Mouse (Mus musculus) intestine, postnatal 0 days (tissue): ENCODE data around the gene Ptgs1. TPM values are rescaled to one million over a fixed set of nuclear protein-coding genes. Genes with fewer than 3 reads are reported as not detected.

Experiments
- ATAC-seq: fragments of 200-750 bp; cut with Nextera tagmentation; 2 replicates; pipeline ENCODE4 v1.8.0; 2017; ENCODE audit warnings: mild to moderate bottlenecking, moderate TSS enrichment, moderate library complexity
- H3K27ac ChIP-seq: fragments of 300-500 bp; sonication (generic); 2 replicates; pipeline ENCODE4 v1.5.1; 2014; ENCODE audit warnings: mild to moderate bottlenecking, low read depth, low read length, moderate library complexity
- H3K27me3 ChIP-seq: fragments of 300-500 bp; sonication (generic); replicated peaks from 2 replicates; pipeline ENCODE4 v1.6.1; 2014; ENCODE audit warnings: low read length, mixed read lengths; ENCODE audit not compliant: control insufficient read depth, insufficient read depth
- H3K36me3 ChIP-seq: fragments of 300-500 bp; sonication (generic); 2 replicates; pipeline ENCODE4 v1.6.1; 2014; ENCODE audit warnings: mild to moderate bottlenecking, moderate library complexity; ENCODE audit not compliant: control insufficient read depth, insufficient read depth
- H3K4me1 ChIP-seq: fragments of 300-500 bp; sonication (generic); replicated peaks from 2 replicates; pipeline ENCODE4 v1.6.1; 2014; ENCODE audit warnings: antibody characterized with exemption, low read length, mixed read lengths; ENCODE audit not compliant: control insufficient read depth, insufficient read depth
- H3K4me2 ChIP-seq: fragments of 300-500 bp; sonication (generic); replicated peaks from 2 replicates; pipeline ENCODE4 v1.6.1; 2014; ENCODE audit warnings: low read depth, mild to moderate bottlenecking, moderate library complexity
- H3K4me3 ChIP-seq: fragments of 300-500 bp; sonication (generic); 2 replicates; pipeline ENCODE4 v1.5.1; 2014; ENCODE audit warnings: low read depth, low read length
- H3K9ac ChIP-seq: fragments of 300-500 bp; sonication (generic); 2 replicates; pipeline ENCODE4 v1.6.1; 2014; ENCODE audit warnings: mild to moderate bottlenecking, low read depth, low read length
- H3K9me3 ChIP-seq: fragments of 300-500 bp; sonication (generic); 2 replicates; pipeline ENCODE4 v1.6.1; 2016; ENCODE audit warnings: mixed run types; ENCODE audit not compliant: control insufficient read depth
- CTCF ChIP-seq: sonication (generic); IDR thresholded peaks from 2 replicates; pipeline ENCODE4 v1.5.1; 2016; ENCODE audit warnings: low read depth, mild to moderate bottlenecking, control low read depth, antibody characterized with exemption, moderate library complexity
- WGBS: fragments of 180-500 bp; shearing (Covaris S2); extraction: QIAGEN DNeasy Blood & Tissue Kit; methylation state at CpG from one replicate; pipeline ENCODE4 v1.1.7; 2014; 5-methylcytosine and 5-hydroxymethylcytosine counted together
- polyA plus RNA-seq: library from polyadenylated mRNA; unstranded; fragments of >200 nt; fragmentation: Nextera tagmentation; extraction: Ambion mirVana; gene quantifications from 2 replicates; pipeline ENCODE4 v1.2.1, GENCODE M21; 2015

Ptgs1 gene
- polyA plus RNA-seq, 1 experiment from 2014 or later: 29.5 TPM

DNA sequence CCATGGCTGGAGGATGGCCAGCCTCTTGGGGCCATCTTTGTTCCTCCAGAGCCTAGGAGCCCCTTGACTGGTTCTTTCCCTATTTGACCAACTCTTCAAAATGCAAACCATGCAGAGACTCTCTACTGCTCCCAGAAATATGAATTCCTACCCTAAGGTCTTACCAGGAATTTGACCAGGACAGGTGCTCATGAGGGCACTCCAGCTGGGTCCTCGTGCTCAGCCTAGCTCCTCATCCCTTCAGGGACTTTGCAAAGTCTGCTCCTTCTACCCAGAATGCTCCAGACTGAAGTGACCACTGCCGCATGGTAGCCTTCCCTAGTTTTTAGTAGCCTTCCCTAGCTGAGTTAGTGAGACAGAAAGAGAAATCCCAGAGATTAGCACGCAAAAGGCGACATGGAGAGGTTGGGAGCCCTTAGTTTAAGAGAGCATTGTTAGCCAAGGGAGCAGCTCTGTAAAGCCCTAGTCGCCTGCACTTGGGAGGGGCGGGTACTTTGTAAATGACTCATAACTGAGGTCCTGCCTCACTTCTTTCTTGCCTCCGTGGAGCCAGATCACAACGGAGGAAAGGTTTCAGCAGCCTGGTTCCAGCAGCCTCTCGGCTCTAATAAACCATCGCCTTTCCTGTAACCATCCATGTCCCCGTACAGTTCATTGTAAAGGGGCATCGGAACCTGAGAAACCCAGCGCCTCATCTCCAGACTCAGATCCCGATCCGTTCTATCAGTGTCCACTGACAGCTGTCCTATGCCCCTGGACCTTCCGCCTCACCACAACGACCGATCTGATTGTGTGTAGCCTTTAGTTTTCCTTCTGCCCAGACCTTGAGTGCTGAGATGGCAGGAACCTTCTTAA lies 28.2 kb upstream of the Ptgs1 start:
- H3K4me1 ChIP-seq: 0 out of 2 replicates have a peak, but pooled peaks cover 6% of the 10 kb centered on the region
- TF ChIP-seq CTCF: no peak
- peak overlapping the region; percentile 27; the same call in 1 of the 2 replicates for H3K4me2 ChIP-seq
- 0 out of 2 replicates have a peak overlapping the region, but pooled peaks have one; percentile 40 for H3K4me3 ChIP-seq
- WGBS: 33% methylated on average over 18 of the region's 18 CpGs
- no peaks in the 10 kb centered on the region for H3K9me3 ChIP-seq
- H3K9ac ChIP-seq: no peak overlapping the region
- no peaks in the 10 kb centered on the region for H3K36me3 ChIP-seq
- H3K27ac ChIP-seq: no peak overlapping the region
- ATAC-seq: no peak
- peaks cover 37% of the 10 kb centered on the region for H3K27me3 ChIP-seq

DNA sequence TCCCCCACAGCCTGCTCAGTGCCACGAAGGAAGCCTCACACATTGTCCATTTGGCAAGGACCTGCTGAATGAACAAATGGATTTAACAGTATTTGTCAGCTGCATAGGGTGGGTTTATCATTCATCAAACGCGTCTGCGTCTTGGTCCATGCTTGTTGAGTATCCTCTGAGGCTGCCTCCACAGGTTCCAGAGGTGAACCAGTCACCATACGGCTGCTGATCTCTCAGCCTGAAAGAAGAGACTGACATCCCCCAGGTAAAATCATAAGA lies 27.7 kb upstream of the Ptgs1 start:
- ATAC-seq: no peak
- Histone ChIP-seq H3K4me3 (peak overlapping the region; percentile 40), H3K9me3 (no peaks in the 10 kb centered on the region), H3K27me3 (peaks cover 37% of the 10 kb centered on the region), H3K4me1 (0 out of 2 replicates have a peak, but pooled peaks cover 6% of the 10 kb centered on the region), H3K27ac (no peak overlapping the region), H3K36me3 (no peaks in the 10 kb centered on the region), H3K4me2 (peak overlapping the region; percentile 69; the same call in 1 of the 2 replicates), H3K9ac (no peak overlapping the region)
- WGBS: 14% methylated on average over 5 of the region's 5 CpGs
- no peak for TF ChIP-seq CTCF

DNA sequence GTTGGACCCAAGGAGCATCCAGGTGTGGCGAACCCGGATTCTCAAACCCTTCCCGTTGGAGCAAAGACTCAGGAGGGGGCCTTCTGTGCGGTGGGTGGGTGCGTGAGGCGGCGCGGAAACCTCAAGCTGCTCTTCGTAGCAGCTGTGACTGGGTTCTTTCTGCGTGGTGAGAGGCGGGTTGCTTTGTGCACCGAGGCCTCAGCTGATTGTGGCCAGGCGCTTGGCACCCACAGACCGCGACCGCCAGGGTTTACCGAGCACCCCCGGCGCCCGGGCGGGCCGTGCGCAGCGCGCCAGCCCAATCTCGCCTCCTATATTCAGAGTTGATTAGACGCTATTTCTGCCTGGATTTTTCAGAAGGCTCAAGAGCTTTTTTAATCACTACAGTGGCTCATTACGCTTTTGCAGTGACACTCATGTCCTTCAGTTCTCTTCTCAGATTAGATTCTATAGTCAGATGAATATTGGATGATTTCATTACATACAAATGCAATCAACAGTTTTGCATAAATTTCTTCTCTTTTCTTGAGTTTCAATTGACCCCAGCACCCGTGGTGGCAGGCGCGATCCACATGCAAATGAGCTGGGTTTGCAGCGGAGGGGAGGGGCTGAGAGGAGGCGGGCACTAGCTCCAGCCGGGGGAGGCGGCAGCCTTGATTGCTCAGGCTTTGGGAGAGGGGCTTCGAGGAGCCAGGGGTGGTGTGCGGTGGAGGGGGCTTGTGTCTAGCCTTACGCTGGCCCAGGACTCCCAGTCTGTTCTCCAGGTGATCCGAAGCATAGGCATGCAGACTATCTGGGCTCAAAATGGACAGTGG lies 27.0 kb upstream of the Ptgs1 start:
- TF ChIP-seq CTCF: peak; percentile 10; the same call in 1 of the 2 replicates

DNA sequence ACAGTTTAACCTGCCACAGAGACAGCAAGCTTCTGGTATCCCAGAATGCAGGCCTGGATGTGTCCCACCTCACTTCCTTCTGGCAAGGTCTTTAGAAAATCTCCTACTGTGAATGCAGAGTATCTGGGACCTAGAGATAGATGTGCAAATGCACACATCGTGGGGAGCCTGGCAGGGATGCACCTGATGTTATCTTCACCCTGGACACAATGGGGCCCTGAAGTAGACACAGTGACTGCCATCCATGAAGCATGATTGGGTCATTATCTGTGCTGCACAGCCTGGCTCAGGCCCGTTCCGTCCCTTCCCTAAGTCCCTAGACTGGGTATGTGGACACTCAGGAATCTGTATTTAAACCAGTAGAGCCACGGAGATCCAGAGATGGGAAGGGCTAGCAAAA lies 25.6 kb upstream of the Ptgs1 start:
- WGBS: 65% methylated on average over 4 of the region's 4 CpGs
- no peak overlapping the region for H3K9ac ChIP-seq
- peaks cover 32% of the 10 kb centered on the region for H3K27me3 ChIP-seq
- H3K9me3 ChIP-seq: no peaks in the 10 kb centered on the region
- no peak overlapping the region for H3K4me3 ChIP-seq
- 0 out of 2 replicates have a peak, but pooled peaks cover 6% of the 10 kb centered on the region for H3K4me1 ChIP-seq
- ATAC-seq: no peak
- H3K36me3 ChIP-seq: no peaks in the 10 kb centered on the region
- no peak overlapping the region for H3K4me2 ChIP-seq
- TF ChIP-seq CTCF: no peak
- H3K27ac ChIP-seq: no peak overlapping the region

More for the DNA sequence above, 27.0 kb upstream of the Ptgs1 start:
- H3K4me2 ChIP-seq: peak overlapping the region; percentile 69
- H3K27me3 ChIP-seq: peaks cover 32% of the 10 kb centered on the region
- no peak overlapping the region for H3K27ac ChIP-seq
- peak overlapping the region; percentile 40 for H3K4me3 ChIP-seq
- ATAC-seq: no peak
- WGBS: 2% methylated on average over 39 of the region's 39 CpGs
- H3K9ac ChIP-seq: no peak overlapping the region
- 0 out of 2 replicates have a peak, but pooled peaks cover 6% of the 10 kb centered on the region for H3K4me1 ChIP-seq
- no peaks in the 10 kb centered on the region for H3K9me3 ChIP-seq
- H3K36me3 ChIP-seq: no peaks in the 10 kb centered on the region

DNA sequence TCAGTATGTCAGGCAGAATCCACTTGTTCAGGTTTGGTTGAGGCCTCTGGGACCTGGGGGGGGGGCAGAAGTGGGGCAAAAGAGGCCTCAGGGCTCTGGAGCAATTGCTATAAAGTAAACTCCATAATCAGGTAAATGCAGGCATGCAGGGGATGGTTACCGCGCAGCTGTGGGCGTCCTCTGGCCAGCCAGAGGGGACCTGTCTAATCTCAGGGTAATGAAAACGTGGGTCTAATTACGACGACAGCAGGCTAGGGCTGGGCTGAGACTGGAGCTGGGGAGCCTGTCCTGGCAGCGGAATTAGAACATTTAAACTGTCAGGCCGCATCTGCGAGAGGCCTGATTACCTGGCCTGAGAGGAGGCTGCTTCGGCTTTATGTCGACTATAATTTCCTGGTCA lies 23.2 kb upstream of the Ptgs1 start:
- Histone ChIP-seq H3K27ac (no peak overlapping the region), H3K27me3 (peaks cover 43% of the 10 kb centered on the region), H3K9ac (no peak overlapping the region), H3K4me2 (no peak overlapping the region), H3K36me3 (no peaks in the 10 kb centered on the region), H3K9me3 (no peaks in the 10 kb centered on the region), H3K4me1 (0 out of 2 replicates have a peak, but pooled peaks cover 6% of the 10 kb centered on the region), H3K4me3 (no peak overlapping the region)
- TF ChIP-seq CTCF: no peak
- ATAC-seq: no peak
- 61% methylated on average over 11 of the region's 11 CpGs for WGBS

DNA sequence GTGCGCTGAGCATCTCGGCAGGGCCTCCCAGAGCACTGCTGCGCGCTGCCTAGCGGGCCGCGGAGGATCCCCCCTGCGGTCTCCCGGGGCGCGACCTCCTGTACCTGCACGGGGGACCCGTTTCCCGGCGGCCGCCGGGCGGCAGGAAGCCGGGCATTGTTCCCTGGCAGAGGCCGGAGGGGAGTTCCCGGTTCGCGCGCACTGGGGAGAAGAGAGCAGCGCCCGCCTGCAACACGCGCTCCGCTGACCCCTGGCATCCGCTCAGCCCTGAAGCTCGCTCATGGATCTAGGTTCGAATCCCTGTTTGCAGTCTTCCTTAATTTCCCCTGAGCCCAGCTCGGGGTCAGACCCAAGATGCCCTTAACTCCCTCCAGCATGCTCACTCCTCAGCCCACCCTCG lies 19.4 kb upstream of the Ptgs1 start:
- H3K4me3 ChIP-seq: peak overlapping the region; percentile 12
- no peak overlapping the region for H3K4me2 ChIP-seq
- H3K9ac ChIP-seq: no peak overlapping the region
- H3K27me3 ChIP-seq: peaks cover 25% of the 10 kb centered on the region
- no peaks in the 10 kb centered on the region for H3K9me3 ChIP-seq
- no peaks in the 10 kb centered on the region for H3K4me1 ChIP-seq
- no peak for TF ChIP-seq CTCF
- H3K36me3 ChIP-seq: no peaks in the 10 kb centered on the region
- WGBS: 9% methylated on average over 34 of the region's 34 CpGs
- no peak overlapping the region for H3K27ac ChIP-seq
- no peak for ATAC-seq
